Mouse (Mus musculus): Measurements from ENCODE around the gene Ppp1r21. TPM values are rescaled to one million over a fixed set of nuclear protein-coding genes. Genes with fewer than 3 reads are reported as not detected.

Ppp1r21 gene
- polyA plus RNA-seq, 1 experiment from 2014 or later = 19.6 TPM

GRCm38 (mm10) chr17:88630554-88630948, 100.6 kb downstream of the Ppp1r21 start:
- Histone ChIP-seq H3K36me3 (ENCODE audit: control insufficient read depth, insufficient read depth, low read length) (no peaks in the 10 kb centered on the region), H3K27ac (ENCODE audit: low read length) (peak overlapping the region; percentile 98), H3K4me2 (ENCODE audit: low read depth, low read length) (peak overlapping the region; percentile 34; the same call in 1 of the 2 replicates), H3K4me3 (replicated peaks; ENCODE audit: low read length) (no peak overlapping the region), H3K9me3 (replicated peaks; ENCODE audit: control insufficient read depth, low read length) (no peaks in the 10 kb centered on the region), H3K9ac (ENCODE audit: low read length) (peak overlapping the region; percentile 63; the same call in 1 of the 2 replicates), H3K4me1 (ENCODE audit: control insufficient read depth, insufficient read depth, low read length) (peaks cover 51% of the 10 kb centered on the region), H3K27me3 (ENCODE audit: control insufficient read depth, insufficient read depth, low read length) (no peaks in the 10 kb centered on the region)
- WGBS = 66% methylated on average over 3 of the region's 3 CpGs
- ATAC-seq (ENCODE audit: insufficient read depth, low FRiP score) = no peak

- WGBS = 89% methylated on average over 3 of the region's 3 CpGs
- H3K27me3 ChIP-seq (ENCODE audit: control insufficient read depth, insufficient read depth, low read length) = no peaks in the 10 kb centered on the region
- no peak overlapping the region for H3K4me3 ChIP-seq (replicated peaks; ENCODE audit: low read length)
- H3K27ac ChIP-seq (ENCODE audit: low read length) = no peak overlapping the region
- peaks cover 32% of the 10 kb centered on the region for H3K4me1 ChIP-seq (ENCODE audit: control insufficient read depth, insufficient read depth, low read length)
- 0 out of 2 replicates have a peak, but pooled peaks cover 3% of the 10 kb centered on the region for H3K36me3 ChIP-seq (ENCODE audit: control insufficient read depth, insufficient read depth, low read length)
- H3K9ac ChIP-seq (ENCODE audit: low read length) = no peak overlapping the region
- ATAC-seq (ENCODE audit: insufficient read depth, low FRiP score) = no peak
- H3K9me3 ChIP-seq (replicated peaks; ENCODE audit: control insufficient read depth, low read length) = no peaks in the 10 kb centered on the region
- H3K4me2 ChIP-seq (ENCODE audit: low read depth, low read length) = no peak overlapping the region
These were observed 102.7 kb downstream of the Ppp1r21 start for GRCm38 (mm10) chr17:88632631-88633030.

- H3K4me1 ChIP-seq (ENCODE audit: control insufficient read depth, insufficient read depth, low read length) = peaks cover 2% of the 10 kb centered on the region; the same call in 1 of the 2 replicates
These were observed 106.2 kb downstream of the Ppp1r21 start for GRCm38 (mm10) chr17:88636076-88636475.

GRCm38 (mm10) chr17:88636587-88636986, 106.7 kb downstream of the Ppp1r21 start:
- Histone ChIP-seq H3K27ac (ENCODE audit: low read length) (no peak overlapping the region), H3K27me3 (ENCODE audit: control insufficient read depth, insufficient read depth, low read length) (no peaks in the 10 kb centered on the region), H3K4me2 (ENCODE audit: low read depth, low read length) (no peak overlapping the region), H3K4me3 (replicated peaks; ENCODE audit: low read length) (no peak overlapping the region), H3K36me3 (ENCODE audit: control insufficient read depth, insufficient read depth, low read length) (0 out of 2 replicates have a peak, but pooled peaks cover 3% of the 10 kb centered on the region), H3K9ac (ENCODE audit: low read length) (no peak overlapping the region), H3K9me3 (replicated peaks; ENCODE audit: control insufficient read depth, low read length) (no peaks in the 10 kb centered on the region), H3K4me1 (ENCODE audit: control insufficient read depth, insufficient read depth, low read length) (0 out of 2 replicates have a peak, but pooled peaks cover 2% of the 10 kb centered on the region)
- no peak for ATAC-seq (ENCODE audit: insufficient read depth, low FRiP score)
- WGBS = 47% methylated on average over 12 of the region's 12 CpGs

More at GRCm38 (mm10) chr17:88636076-88636475, 106.2 kb downstream of the Ppp1r21 start:
- H3K27me3 ChIP-seq (ENCODE audit: control insufficient read depth, insufficient read depth, low read length) = no peaks in the 10 kb centered on the region
- no peak overlapping the region for H3K9ac ChIP-seq (ENCODE audit: low read length)
- no peak overlapping the region for H3K4me3 ChIP-seq (replicated peaks; ENCODE audit: low read length)
- no peak for ATAC-seq (ENCODE audit: insufficient read depth, low FRiP score)
- H3K36me3 ChIP-seq (ENCODE audit: control insufficient read depth, insufficient read depth, low read length) = 0 out of 2 replicates have a peak, but pooled peaks cover 3% of the 10 kb centered on the region
- no peaks in the 10 kb centered on the region for H3K9me3 ChIP-seq (replicated peaks; ENCODE audit: control insufficient read depth, low read length)
- no peak overlapping the region for H3K4me2 ChIP-seq (ENCODE audit: low read depth, low read length)
- whole genome bisulfite sequencing = 79% methylated on average over 14 of the region's 14 CpGs
- no peak overlapping the region for H3K27ac ChIP-seq (ENCODE audit: low read length)

Other genes with a start within 250 kb of the Ppp1r21 start
- 19.5 and 20.3 TPM in 2 replicates for gene Foxn2, start 89.4 kb upstream of the Ppp1r21 start, polyA plus RNA-seq (2015; fragmentation: Nextera tagmentation; extraction: Ambion mirVana)
- 2.5 and 5.3 TPM in 2 replicates for gene Ston1, start 67.6 kb downstream of the Ppp1r21 start, polyA plus RNA-seq (2015; fragmentation: Nextera tagmentation; extraction: Ambion mirVana)
- 0.26 and 0.41 TPM in 2 replicates for gene Gtf2a1l, start 138.5 kb downstream of the Ppp1r21 start, polyA plus RNA-seq (2015; fragmentation: Nextera tagmentation; extraction: Ambion mirVana)